Mouse (Mus musculus) WW6 (cell line): ENCODE measurements around the gene Kcnh8.

Experiments
- DNase-seq: peaks from one replicate; pipeline ENCODE4 v3.0.0-alpha.2; 2013; ENCODE audit warnings: low read depth, low spot score

The Kcnh8 gene

GRCm38 (mm10) chr17:52819007-52819406, 216.5 kb downstream of the Kcnh8 start:
- DNase-seq = no peak

GRCm38 (mm10) chr17:52829678-52830077, 227.2 kb downstream of the Kcnh8 start:
- no peak for DNase-seq

GRCm38 (mm10) chr17:52873195-52873594, 270.7 kb downstream of the Kcnh8 start:
- no peak for DNase-seq

- no peak for DNase-seq
These were observed 276.5 kb downstream of the Kcnh8 start for GRCm38 (mm10) chr17:52878964-52879363.

- no peak for DNase-seq
These were observed 277.5 kb downstream of the Kcnh8 start for GRCm38 (mm10) chr17:52880051-52880450.

GRCm38 (mm10) chr17:52885210-52885609, 282.7 kb downstream of the Kcnh8 start:
- DNase-seq = no peak

- no peak for DNase-seq
These were observed 318.1 kb downstream of the Kcnh8 start for GRCm38 (mm10) chr17:52920519-52921106.

GRCm38 (mm10) chr17:52943966-52944365, 341.5 kb downstream of the Kcnh8 start:
- no peak for DNase-seq

- DNase-seq = no peak
These were observed 370.2 kb downstream of the Kcnh8 start for GRCm38 (mm10) chr17:52972735-52973134.

GRCm38 (mm10) chr17:52980958-52981357, 378.4 kb downstream of the Kcnh8 start:
- DNase-seq = no peak
